Mouse (Mus musculus): ENCODE data around the gene B430305J03Rik.

B430305J03Rik gene

GRCm38 (mm10) chr3:61365779-61366373 lies at the start of gene B430305J03Rik:
Gene B430305J03Rik (minus strand): TSS chr3:61365951.
- no peak for DNase-seq (ENCODE audit: low spot score)

- DNase-seq (ENCODE audit: low spot score): no peak
Observed at GRCm38 (mm10) chr3:61409683-61410082, 43.9 kb upstream of the B430305J03Rik start.

GRCm38 (mm10) chr3:61406921-61407320 lies 41.2 kb upstream of the B430305J03Rik start:
- no peak for DNase-seq (ENCODE audit: low spot score)

- no peak for DNase-seq (ENCODE audit: low spot score)
Observed at GRCm38 (mm10) chr3:61400823-61401387, 35.2 kb upstream of the B430305J03Rik start.

- no peak for DNase-seq (ENCODE audit: low spot score)
Observed at GRCm38 (mm10) chr3:61396728-61397127, 31.0 kb upstream of the B430305J03Rik start.

- no peak for DNase-seq (ENCODE audit: low spot score)
Observed at GRCm38 (mm10) chr3:61395382-61395781, 29.6 kb upstream of the B430305J03Rik start.

GRCm38 (mm10) chr3:61393520-61393919 lies 27.8 kb upstream of the B430305J03Rik start:
- no peak for DNase-seq (ENCODE audit: low spot score)

GRCm38 (mm10) chr3:61392881-61393280 lies 27.1 kb upstream of the B430305J03Rik start:
- DNase-seq (ENCODE audit: low spot score): no peak

GRCm38 (mm10) chr3:61391564-61391963 lies 25.8 kb upstream of the B430305J03Rik start:
- no peak for DNase-seq (ENCODE audit: low spot score)

- DNase-seq (ENCODE audit: low spot score): no peak
Observed at GRCm38 (mm10) chr3:61386368-61386767, 20.6 kb upstream of the B430305J03Rik start.

GRCm38 (mm10) chr3:61376001-61376400 lies 10.2 kb upstream of the B430305J03Rik start:
- DNase-seq (ENCODE audit: low spot score): no peak

GRCm38 (mm10) chr3:61368446-61368845 lies 2.7 kb upstream of the B430305J03Rik start:
- no peak for DNase-seq (ENCODE audit: low spot score)

GRCm38 (mm10) chr3:61364978-61365778 lies 573 bp downstream of the B430305J03Rik start:
- peak; percentile 44 for DNase-seq (ENCODE audit: low spot score)

GRCm38 (mm10) chr3:61364661-61364977 lies 1.1 kb downstream of the B430305J03Rik start:
- DNase-seq (ENCODE audit: low spot score): no peak

- DNase-seq (ENCODE audit: low spot score): peak; percentile 92
Observed at GRCm38 (mm10) chr3:61363989-61364660, 1.6 kb downstream of the B430305J03Rik start.

GRCm38 (mm10) chr3:61363161-61363988 lies 2.4 kb downstream of the B430305J03Rik start:
- peak; percentile 81 for DNase-seq (ENCODE audit: low spot score)

GRCm38 (mm10) chr3:61362821-61363160 lies 3.0 kb downstream of the B430305J03Rik start:
- DNase-seq (ENCODE audit: low spot score): no peak

GRCm38 (mm10) chr3:61361338-61361737 lies 4.4 kb downstream of the B430305J03Rik start, which contains the start of gene Rap2b:
Gene Rap2b (plus strand): TSS chr3:61361638.
- DNase-seq (ENCODE audit: low spot score): no peak

- DNase-seq (ENCODE audit: low spot score): no peak
Observed at GRCm38 (mm10) chr3:61358756-61359293, 6.9 kb downstream of the B430305J03Rik start.

GRCm38 (mm10) chr3:61358107-61358506 lies 7.6 kb downstream of the B430305J03Rik start:
- no peak for DNase-seq (ENCODE audit: low spot score)

GRCm38 (mm10) chr3:61355464-61355863 lies 10.3 kb downstream of the B430305J03Rik start:
- DNase-seq (ENCODE audit: low spot score): no peak

GRCm38 (mm10) chr3:61349433-61349832 lies 16.3 kb downstream of the B430305J03Rik start:
- DNase-seq (ENCODE audit: low spot score): no peak
